Mouse (Mus musculus) neutrophil, adult 5-6 weeks (primary cell): ENCODE measurements around the gene Rufy1. TPM values are rescaled to one million over a fixed set of nuclear protein-coding genes. Genes with fewer than 3 reads are reported as not detected.
A peak's percentile ranks its signal among the peaks of the same experiment; 100 is the strongest.
"Not testable (repeated sequence)": the region's sequence is repeated elsewhere in the genome, so short reads cannot be mapped to it uniquely, and the experiment has no call there.

Source experiments
- ATAC-seq: fragments of 151-379, 151-347 bp; 2 replicates; pipeline ENCODE4 v1.8.0; 2017; ENCODE audit warnings: mild to moderate bottlenecking, moderate TSS enrichment; ENCODE audit not compliant: insufficient number of reproducible peaks, poor library complexity, low FRiP score, severe bottlenecking; ENCODE audit errors: extremely low read depth
- total RNA-seq: library from RNA; stranded (forward); fragments of 200-1000 nt; gene quantifications from 2 replicates; pipeline ENCODE4 v1.2.3, GENCODE M21; 2017

The Rufy1 gene
- 52.4 and 52.7 TPM in 2 replicates for total RNA-seq

DNA sequence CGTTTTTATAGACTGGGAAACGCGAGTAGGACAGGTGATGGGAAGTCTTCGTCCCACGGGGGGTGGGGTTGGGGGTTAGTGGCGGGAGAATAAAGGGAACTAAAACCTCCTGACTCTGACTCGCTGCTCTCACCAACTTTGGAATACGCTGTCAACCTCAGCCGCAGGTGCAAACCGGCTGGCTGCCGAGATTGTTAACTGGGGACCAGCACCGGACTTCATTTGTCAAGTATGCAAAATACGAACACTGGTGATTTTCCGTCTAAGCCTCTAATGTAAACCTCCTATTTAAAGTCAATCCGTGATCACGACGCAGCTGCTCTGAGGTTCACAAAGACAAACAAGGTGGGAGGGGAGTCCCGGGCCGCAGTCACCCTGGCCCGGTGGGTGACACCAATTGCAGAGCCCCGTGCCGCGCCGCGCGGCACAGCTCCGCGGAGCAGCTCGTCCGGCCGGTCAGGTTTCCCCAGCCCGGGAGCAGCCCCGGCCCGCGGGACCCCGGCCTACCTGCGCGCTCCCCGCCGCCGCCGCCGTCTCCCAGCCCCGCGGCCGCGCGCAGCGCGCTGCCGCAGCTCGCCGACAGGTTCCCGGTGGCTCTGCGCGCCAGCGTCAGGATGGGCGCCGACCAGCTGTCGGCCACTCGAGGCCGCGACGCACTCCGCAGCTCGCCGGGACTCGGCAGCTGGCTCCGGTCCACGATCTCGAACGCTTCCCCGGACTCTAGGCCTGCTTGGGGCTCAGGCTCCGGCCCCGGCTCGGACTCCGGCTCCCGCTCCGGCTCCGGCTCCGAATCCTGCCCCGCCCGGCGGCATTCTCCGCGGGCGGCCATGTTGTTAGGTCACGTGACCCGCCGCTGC lies at the start of gene Rufy1:
Gene Rufy1 (minus strand): TSS at position 849 of the 857 bp plus-strand sequence.
- peak; percentile 58 for ATAC-seq

DNA sequence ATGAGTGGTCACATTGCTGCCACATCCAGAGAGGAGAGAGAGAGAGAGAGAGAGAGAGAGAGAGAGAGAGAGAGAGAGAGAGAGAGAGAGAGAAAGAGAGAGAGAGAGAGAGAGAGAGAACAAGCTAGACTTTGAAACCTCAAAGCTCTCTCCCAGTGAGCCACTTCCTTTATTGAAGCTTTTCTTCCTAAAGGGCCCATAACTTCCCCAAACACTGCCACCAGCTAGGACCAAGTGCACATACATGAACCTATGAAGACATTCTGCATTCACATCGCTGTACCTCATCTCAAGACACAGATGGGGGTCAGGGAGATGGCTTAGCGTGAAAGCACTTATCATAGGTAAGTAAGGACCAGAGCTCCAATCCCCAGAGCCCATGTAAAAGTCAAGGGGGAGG lies 47.1 kb upstream of the Rufy1 start:
- no peak for ATAC-seq

DNA sequence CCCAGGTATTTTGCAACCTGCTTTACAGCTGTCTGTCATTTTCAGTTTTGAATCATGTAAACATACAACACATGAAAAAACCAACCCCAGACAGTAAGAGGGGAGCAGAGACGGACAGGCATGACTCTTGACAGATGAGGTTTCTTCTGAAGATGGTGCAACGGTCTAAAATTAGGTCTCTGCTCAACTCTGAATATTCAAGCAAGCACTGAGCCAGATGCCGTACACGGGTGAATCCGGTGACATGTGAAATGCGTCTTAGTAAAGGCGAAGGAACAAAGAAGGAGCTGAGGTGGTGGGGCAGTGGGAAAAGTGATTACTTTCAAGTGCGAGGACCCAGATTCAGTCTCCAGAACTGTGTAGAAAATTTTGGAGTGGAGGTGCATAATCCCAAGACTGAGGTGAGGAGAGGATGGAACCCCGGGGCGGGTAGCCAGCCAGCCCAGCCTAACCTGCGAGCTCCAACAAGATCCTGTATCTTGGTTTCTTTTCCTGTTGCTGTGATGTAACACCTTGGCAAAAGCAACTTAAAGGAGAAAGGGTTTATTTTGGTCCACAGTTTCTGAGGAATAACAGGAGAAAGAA lies 46.7 kb upstream of the Rufy1 start:
- ATAC-seq: no peak

GRCm38 (mm10) chr11:50476971-50477370 lies 46.0 kb upstream of the Rufy1 start:
- no peak for ATAC-seq

DNA sequence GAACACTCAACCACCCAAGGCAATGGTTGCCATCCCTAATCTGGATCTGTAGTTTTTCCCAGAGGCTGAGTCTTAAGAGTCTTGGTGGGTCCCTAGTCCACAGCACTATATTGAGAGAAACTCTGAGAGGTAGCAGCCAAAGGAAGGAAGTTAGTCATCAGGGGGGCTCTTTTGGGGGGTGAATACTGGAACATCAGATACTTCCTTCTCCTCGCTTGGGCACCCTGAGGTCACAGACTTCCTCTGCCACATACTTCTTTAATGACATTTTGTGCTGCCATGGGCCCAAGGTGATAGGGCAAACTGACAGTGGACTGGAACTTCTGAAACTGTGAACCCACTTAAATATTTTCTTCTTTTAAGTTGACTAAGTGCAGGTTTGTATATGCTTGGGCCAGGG lies 43.0 kb upstream of the Rufy1 start:
- 0 out of 2 replicates have a peak, but pooled peaks have one; percentile 3 for ATAC-seq

GRCm38 (mm10) chr11:50472161-50472939 lies 41.4 kb upstream of the Rufy1 start:
- no peak for ATAC-seq

GRCm38 (mm10) chr11:50461481-50461880 lies 30.6 kb upstream of the Rufy1 start:
- no peak for ATAC-seq

GRCm38 (mm10) chr11:50459250-50459649 lies 28.3 kb upstream of the Rufy1 start:
- no peak for ATAC-seq

DNA sequence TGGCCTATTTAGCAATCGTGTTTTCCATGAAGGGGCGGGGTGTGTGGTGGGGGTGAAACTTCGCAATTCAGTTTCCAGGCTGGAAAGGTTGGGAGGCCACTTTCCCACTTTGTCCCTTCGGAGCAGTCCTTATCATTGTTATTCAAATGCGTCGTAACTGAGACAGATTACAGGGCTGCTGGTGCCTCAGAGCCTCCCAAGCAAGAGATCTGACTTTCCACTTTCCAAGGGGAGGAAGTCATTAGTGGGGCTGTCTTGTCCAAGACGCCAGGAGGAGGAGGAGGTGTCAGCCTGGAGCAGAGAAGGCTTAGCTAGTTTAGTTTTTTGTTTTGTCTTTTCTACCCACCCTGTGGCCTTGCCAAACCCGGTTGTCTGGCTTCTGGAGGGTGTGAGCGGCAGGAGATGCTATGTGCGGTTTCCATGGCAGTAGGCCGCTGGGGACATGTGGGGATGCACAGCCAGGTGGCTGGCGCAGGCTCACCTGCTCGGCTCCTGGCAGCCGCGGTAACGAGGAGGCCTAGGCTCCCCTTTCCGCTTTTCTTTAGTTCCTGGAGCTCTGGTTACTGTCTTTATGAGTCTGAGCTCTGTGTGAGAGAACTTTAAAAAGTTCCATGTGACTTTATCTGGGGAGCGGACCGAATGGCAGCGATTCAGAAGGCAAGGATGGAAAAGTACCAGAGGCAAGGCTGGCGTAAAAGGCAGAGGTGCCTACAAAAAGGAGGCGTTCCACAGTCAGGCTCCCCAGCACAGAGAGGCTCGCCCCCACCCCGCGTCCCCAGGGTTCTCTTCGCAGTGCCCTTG lies 26.4 kb upstream of the Rufy1 start:
- no peak for ATAC-seq

- ATAC-seq: no peak
Measured at GRCm38 (mm10) chr11:50456455-50456854, 25.5 kb upstream of the Rufy1 start.

- ATAC-seq: no peak
Measured at GRCm38 (mm10) chr11:50454934-50455333, 24.0 kb upstream of the Rufy1 start.

DNA sequence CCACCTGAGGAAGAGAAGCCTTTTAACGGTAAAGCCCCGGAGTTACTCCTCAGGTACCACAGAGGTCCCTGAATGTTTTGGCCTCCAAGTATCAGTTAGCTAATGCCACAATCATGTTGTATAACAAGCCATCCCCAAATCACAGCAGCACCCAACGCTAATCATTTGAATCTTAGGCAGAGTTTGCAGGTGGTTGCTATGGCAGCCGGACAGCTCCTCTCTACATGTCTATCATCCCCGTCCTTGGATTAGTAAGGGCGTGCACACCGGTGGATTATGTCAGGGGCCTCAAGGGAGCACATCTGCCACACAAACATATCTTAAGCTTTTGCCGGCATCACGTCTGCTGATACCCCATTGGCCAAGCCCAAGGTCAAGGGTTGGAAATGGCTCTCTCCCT lies 19.3 kb upstream of the Rufy1 start:
- no peak for ATAC-seq

- ATAC-seq: not testable (repeated sequence)
Measured at GRCm38 (mm10) chr11:50448163-50448562, 17.2 kb upstream of the Rufy1 start.

DNA sequence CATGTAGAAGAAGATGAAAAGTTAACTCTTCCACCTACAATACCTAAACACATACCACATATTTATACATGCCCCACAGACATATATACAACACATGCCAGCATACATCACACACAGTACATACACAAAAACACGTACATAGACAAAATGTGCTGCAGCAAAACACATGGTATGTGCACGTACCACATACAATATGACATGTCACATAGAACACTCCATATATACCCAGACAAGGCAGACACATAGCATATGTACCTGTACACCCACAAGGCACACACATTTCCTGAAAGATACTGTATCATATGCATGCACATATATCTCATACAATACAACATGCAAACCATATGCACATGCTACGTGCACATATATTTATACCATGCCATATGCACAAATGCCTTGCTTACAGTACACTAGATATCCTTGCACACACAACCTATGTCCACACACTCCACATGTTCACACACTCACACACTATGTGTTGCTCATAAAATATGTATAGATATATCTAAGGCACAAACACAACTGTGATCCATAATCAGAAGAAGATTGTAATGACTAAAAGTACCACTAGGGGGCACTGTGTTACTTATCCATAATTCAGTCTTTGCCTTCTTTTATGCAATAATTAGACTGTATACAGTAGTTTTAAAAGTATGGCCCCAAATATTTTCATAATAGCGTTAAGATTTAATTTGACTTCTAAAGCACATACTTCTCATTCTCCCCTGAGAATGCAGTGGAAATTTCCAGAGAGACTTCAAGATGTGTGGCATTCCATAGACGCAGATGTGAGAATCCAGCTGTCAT lies 12.5 kb upstream of the Rufy1 start:
- peak; percentile 33; the same call in 1 of the 2 replicates for ATAC-seq

DNA sequence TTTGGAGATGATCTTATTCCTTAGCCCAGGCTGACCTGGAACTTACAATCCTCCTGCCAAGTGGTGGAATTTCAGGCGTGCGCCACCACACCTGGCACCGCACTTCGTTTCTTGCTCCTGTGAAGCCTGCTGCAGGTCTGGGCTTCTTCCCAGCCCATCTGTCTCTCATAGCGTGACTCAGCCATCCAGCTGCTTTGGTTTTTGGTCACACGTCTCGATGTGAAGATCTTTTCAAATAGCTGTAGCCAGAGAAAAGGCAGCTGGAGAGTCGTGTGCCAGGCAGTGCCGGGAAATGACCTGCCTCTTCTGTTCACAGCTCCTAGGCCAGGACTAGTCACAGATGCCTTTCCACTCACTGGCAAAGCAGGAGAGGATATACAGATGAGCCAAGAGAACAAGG lies 10.7 kb upstream of the Rufy1 start:
- ATAC-seq: no peak

DNA sequence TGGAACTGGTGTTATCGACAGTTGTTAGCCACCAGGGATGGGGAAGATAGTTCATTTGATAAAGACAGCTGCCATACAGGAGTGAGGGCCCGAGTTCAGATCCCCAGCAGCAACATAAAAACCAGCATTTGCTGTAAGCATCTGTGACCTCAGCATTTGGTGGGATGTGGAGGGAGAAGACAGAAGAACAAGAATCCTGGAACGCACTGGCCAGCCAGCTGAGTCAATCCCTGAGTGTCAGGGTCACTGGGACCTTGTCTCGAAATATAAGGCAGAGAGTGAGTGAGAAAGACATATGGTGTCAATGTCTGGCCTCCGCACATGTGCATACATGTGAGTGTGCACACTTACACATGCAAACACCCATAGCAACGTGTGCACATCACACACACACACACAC lies 9.8 kb upstream of the Rufy1 start:
- ATAC-seq: no peak

- ATAC-seq: no peak
Measured at GRCm38 (mm10) chr11:50439857-50440256, 8.9 kb upstream of the Rufy1 start.

DNA sequence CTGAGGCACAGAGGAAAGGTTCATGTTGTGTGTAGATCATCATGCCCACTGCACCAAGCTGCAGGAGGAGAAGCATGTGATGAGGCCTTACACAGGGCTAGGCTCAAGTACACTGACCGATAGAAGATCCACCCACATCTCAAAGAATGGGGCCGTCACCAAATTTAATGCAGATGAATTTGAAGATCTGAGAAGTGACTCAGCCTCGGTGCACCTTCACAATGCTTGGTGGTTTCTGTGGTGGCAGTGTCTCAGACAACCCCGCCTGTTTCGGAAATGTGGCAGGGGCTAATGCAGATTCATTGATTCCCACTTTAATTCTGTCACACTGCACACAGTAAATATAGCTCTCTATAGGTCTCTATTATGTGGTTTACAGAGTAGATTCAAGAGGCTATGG lies 2.0 kb upstream of the Rufy1 start:
- ATAC-seq: no peak
